Mouse (Mus musculus) cortical plate, adult 2 months (tissue): ENCODE data around the gene Stxbp5l.

ENCODE experiments used
- CTCF ChIP-seq: fragments of 200-500 bp; IDR thresholded peaks from 2 replicates; pipeline ENCODE4 v1.5.1; 2011; ENCODE audit warnings: mild to moderate bottlenecking, control low read depth, low read length; ENCODE audit not compliant: insufficient read depth; ENCODE audit errors: extremely low read depth
- POLR2A ChIP-seq: fragments of 200-500 bp; IDR thresholded peaks from 2 replicates; pipeline ENCODE4 v1.6.1; 2011; ENCODE audit warnings: mild to moderate bottlenecking, low read length, control low read depth; ENCODE audit not compliant: insufficient read depth; ENCODE audit errors: extremely low read depth

- peak; percentile 67 for TF ChIP-seq CTCF
- no peak for TF ChIP-seq POLR2A
These were observed 275.5 kb downstream of the Stxbp5l start for GRCm38 (mm10) chr16:37109285-37109684.
